Mouse (Mus musculus): ENCODE results near the gene Wsb2. TPM values are rescaled to one million over a fixed set of nuclear protein-coding genes. Genes with fewer than 3 reads are reported as not detected.

Wsb2 gene
- total and polyA plus RNA-seq, 2 experiments from 2014 or later, result 321 to 421 TPM

DNA sequence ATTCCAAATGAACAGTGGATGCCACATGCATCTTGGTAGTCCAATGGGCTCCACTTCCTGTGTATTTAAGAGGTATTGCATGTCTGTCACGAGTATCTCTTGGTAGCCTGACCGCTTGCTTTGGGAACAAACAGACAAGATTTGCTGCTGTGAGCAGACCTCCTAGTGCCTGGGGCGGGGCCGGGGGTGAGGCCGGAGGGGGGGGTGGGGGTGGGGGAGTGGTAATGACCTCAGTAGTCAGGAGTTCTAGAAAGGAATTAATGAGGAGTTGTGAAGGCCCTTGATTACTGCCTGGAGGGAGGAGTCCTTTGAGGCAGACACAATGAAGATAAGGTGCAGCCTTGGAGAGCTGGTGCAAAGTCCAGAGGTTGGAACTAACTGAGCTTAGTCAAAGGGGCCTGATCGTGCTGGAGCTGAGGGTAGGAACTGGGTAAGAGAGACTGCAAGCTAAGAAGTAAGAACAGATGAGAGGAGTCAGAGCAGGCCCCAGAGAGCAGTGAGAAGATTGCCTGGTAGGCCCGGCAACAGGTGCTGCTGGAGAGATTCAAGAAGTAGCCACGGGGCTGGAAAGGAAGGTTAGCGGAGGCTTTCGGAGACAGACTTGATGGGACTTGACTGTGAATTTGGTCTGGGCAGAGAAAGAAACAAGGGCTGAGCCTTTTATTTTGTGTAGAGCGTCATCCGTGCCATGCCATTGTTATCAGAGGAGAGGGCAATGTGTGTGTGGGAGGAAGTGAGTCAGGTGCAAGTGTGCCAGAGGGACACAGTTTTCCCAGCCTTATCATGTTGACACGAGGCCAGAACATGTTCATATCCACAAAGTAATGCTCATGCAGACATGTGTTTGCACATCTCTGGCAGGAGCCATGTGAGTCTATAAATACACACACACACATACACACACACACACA, 3.8 kb downstream of the Wsb2 start:
- H3K36me3 ChIP-seq (ENCODE audit: insufficient read depth, low read length), result peaks cover 8% of the 10 kb centered on the region
- no peaks in the 10 kb centered on the region for H3K27me3 ChIP-seq (ENCODE audit: insufficient read depth, low read length)
- no peaks in the 10 kb centered on the region for H3K9me3 ChIP-seq (ENCODE audit: low read length)
- H3K4me3 ChIP-seq (ENCODE audit: low read length), result no peak overlapping the region
- 43% methylated on average over 13 of the region's 13 CpGs for WGBS
- no peak for TF ChIP-seq CTCF (IDR thresholded peaks at IDR 0.05; ENCODE audit: low read depth)
- H3K4me2 ChIP-seq (ENCODE audit: low read depth, low read length), result no peak overlapping the region
- H3K4me1 ChIP-seq (ENCODE audit: insufficient read depth, low read length), result peaks cover 16% of the 10 kb centered on the region; the same call in 1 of the 2 replicates
- DNase-seq (ENCODE audit: low spot score), result no peak
- no peak for ATAC-seq
- no peak overlapping the region for H3K9ac ChIP-seq (replicated peaks; ENCODE audit: low read length)
- H3K27ac ChIP-seq, result no peak overlapping the region; the same call in 1 of the 2 replicates

DNA sequence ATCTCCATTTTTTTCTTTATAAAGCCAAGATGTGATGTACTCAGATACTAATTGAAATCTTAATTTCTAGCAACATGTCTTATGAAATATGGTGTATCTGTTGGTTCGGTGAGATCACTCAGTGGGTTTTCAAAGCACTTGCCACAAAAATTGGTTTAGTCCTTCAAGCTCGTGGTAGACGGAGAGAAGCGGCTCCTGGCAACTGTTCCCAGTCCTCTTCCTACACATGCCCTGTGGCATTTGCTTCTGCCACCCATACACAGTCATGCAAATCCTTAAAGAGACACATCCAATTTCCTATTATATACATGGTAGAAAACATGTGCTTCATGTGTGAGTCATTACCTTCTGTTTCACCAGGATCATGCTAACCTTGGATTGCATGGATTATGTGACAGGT, 4.5 kb downstream of the Wsb2 start:
- H3K9me3 ChIP-seq (ENCODE audit: low read length), result no peaks in the 10 kb centered on the region
- H3K4me1 ChIP-seq (ENCODE audit: insufficient read depth, low read length), result peaks cover 16% of the 10 kb centered on the region; the same call in 1 of the 2 replicates
- H3K9ac ChIP-seq (replicated peaks; ENCODE audit: low read length), result no peak overlapping the region
- no peak overlapping the region for H3K27ac ChIP-seq
- TF ChIP-seq CTCF (IDR thresholded peaks at IDR 0.05; ENCODE audit: low read depth), result no peak
- no peak for DNase-seq (ENCODE audit: low spot score)
- H3K27me3 ChIP-seq (ENCODE audit: insufficient read depth, low read length), result no peaks in the 10 kb centered on the region
- H3K4me2 ChIP-seq (ENCODE audit: low read depth, low read length), result no peak overlapping the region
- H3K4me3 ChIP-seq (ENCODE audit: low read length), result no peak overlapping the region
- peaks cover 13% of the 10 kb centered on the region for H3K36me3 ChIP-seq (ENCODE audit: insufficient read depth, low read length)
- no peak for ATAC-seq
- 62% methylated on average over 4 of the region's 4 CpGs for WGBS

DNA sequence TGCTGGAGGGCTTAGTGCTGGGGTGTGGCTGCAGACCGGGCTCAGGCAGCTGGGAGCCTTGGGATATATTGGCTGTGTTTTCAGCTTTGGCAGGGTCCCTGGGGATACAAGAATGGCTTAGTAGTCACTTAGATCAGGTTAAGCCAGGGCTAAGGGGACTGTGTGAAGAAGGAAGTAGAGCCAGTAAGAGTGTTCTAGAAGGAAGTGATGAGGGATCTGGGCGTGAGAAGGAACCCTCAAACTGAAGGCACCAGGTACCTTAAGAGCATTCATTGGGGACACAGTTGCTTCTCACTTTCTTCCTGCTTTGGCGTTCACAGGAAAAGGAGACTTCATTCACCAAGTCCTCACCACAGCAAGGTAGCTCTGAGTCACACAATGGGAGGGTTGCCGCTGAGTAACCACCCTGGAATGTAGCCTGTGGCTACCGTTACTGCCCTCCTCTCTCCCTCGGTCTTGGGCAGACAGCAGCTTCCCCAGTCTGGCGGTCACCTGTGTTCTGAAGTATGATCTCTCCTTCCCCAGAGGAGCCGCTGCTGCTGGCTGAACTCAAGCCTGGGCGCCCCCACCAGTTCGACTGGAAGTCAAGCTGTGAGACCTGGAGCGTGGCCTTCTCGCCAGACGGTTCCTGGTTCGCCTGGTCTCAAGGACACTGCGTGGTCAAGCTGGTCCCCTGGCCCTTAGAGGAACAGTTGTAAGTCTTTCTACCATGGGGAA, 6.1 kb downstream of the Wsb2 start:
- no peaks in the 10 kb centered on the region for H3K27me3 ChIP-seq (ENCODE audit: insufficient read depth, low read length)
- H3K4me2 ChIP-seq (ENCODE audit: low read depth, low read length), result no peak overlapping the region
- H3K36me3 ChIP-seq (ENCODE audit: insufficient read depth, low read length), result peaks cover 18% of the 10 kb centered on the region
- H3K27ac ChIP-seq, result peak overlapping the region; percentile 20; the same call in 1 of the 2 replicates
- no peak for TF ChIP-seq CTCF (IDR thresholded peaks at IDR 0.05; ENCODE audit: low read depth)
- WGBS, result 48% methylated on average over 15 of the region's 15 CpGs
- DNase-seq (ENCODE audit: low spot score) (no peak), ATAC-seq (no peak)
- H3K4me3 ChIP-seq (ENCODE audit: low read length), result no peak overlapping the region
- no peaks in the 10 kb centered on the region for H3K9me3 ChIP-seq (ENCODE audit: low read length)
- H3K9ac ChIP-seq (replicated peaks; ENCODE audit: low read length), result no peak overlapping the region
- peaks cover 16% of the 10 kb centered on the region; the same call in 1 of the 2 replicates for H3K4me1 ChIP-seq (ENCODE audit: insufficient read depth, low read length)

DNA sequence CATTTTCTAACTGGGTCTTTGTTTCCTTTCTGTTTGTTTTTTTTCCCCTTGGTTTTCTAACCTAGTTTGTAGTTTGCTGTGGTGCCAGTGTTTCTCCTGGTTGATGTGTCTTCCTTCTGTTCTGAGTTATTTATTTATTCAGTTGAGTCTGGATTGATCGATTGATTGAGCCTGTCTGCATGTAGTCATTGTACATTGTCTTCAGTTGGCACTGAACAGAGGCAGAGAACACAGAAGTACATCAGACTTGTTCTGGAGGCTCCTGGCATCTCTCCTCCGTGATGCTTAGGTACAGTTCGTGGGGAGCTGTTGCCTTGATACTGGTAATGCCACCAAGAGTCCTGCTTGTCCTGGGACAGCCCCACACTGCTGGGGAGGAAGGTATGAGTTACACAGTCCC, 7.7 kb downstream of the Wsb2 start:
- Histone ChIP-seq H3K36me3 (ENCODE audit: insufficient read depth, low read length) (peaks cover 26% of the 10 kb centered on the region), H3K27ac (no peak overlapping the region), H3K27me3 (ENCODE audit: insufficient read depth, low read length) (no peaks in the 10 kb centered on the region), H3K4me1 (ENCODE audit: insufficient read depth, low read length) (peaks cover 9% of the 10 kb centered on the region; the same call in 1 of the 2 replicates), H3K4me3 (ENCODE audit: low read length) (no peak overlapping the region), H3K9ac (replicated peaks; ENCODE audit: low read length) (no peak overlapping the region), H3K4me2 (ENCODE audit: low read depth, low read length) (no peak overlapping the region), H3K9me3 (ENCODE audit: low read length) (no peaks in the 10 kb centered on the region)
- TF ChIP-seq CTCF (IDR thresholded peaks at IDR 0.05; ENCODE audit: low read depth), result no peak
- 67% methylated on average over 3 of the region's 3 CpGs for WGBS
- DNase-seq (ENCODE audit: low spot score), result no peak
- no peak for ATAC-seq

DNA sequence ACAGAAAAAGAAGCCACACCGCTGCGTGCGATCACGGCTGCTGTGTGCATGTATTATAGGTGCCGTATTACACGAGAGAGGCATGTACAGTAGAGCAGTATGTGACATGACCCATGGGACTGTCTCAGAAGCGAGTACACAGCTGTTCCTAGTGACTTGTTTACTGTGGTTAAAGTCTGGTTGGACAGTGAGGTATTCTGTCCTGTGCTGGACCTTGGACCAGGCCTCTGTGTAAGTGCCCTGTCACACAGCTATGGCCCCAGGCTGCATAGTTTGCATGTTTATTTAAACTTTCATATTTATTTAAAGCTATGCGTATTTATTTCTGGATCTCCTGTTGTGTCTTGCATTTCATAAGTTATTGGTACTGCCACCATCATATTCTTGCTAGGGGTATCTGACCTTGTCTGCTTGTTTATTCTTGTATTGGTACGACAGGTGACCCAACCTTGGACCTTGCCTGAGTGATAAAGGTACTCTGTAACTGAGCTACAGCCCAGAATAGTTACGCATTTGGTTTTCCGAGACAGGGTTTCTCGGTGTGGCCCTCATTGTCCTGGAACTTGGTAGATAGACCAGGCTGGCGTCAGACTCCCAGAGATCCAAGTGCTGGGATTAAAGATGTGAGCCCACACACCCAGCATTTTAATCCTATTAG, 8.9 kb downstream of the Wsb2 start:
- ATAC-seq, result no peak
- H3K9ac ChIP-seq (replicated peaks; ENCODE audit: low read length), result no peak overlapping the region
- TF ChIP-seq CTCF (IDR thresholded peaks at IDR 0.05; ENCODE audit: low read depth), result no peak
- WGBS, result 92% methylated on average over 13 of the region's 13 CpGs
- H3K27me3 ChIP-seq (ENCODE audit: insufficient read depth, low read length), result no peaks in the 10 kb centered on the region
- no peaks in the 10 kb centered on the region for H3K9me3 ChIP-seq (ENCODE audit: low read length)
- H3K4me1 ChIP-seq (ENCODE audit: insufficient read depth, low read length), result peaks cover 1% of the 10 kb centered on the region; the same call in 1 of the 2 replicates
- no peak overlapping the region for H3K27ac ChIP-seq
- peaks cover 37% of the 10 kb centered on the region for H3K36me3 ChIP-seq (ENCODE audit: insufficient read depth, low read length)
- no peak overlapping the region for H3K4me2 ChIP-seq (ENCODE audit: low read depth, low read length)
- no peak overlapping the region for H3K4me3 ChIP-seq (ENCODE audit: low read length)
- no peak for DNase-seq (ENCODE audit: low spot score)

DNA sequence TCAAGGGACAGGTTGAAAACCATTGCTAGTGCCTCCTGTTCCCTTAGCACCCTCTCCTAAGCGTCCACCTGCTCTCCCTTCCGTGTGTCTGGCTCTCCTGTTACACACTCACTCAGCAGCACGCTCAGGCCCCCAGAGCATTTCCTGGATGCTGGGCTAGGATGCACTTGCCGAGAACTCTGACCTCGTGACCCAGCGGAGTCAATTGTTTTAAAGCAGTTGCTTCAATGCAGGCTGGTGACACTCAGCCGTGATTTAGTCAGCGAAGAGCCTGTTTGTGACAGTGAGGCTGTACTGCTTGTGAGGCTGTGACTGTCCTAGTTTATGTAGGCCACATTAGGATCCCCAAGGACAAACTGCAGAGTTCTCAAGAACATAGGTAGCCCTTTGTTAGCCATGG, 10.1 kb downstream of the Wsb2 start:
- no peaks in the 10 kb centered on the region for H3K9me3 ChIP-seq (ENCODE audit: low read length)
- DNase-seq (ENCODE audit: low spot score), result no peak

More for the DNA sequence above, 10.1 kb downstream of the Wsb2 start:
- H3K4me2 ChIP-seq (ENCODE audit: low read depth, low read length), result no peak overlapping the region
- no peaks in the 10 kb centered on the region for H3K27me3 ChIP-seq (ENCODE audit: insufficient read depth, low read length)
- no peaks in the 10 kb centered on the region for H3K4me1 ChIP-seq (ENCODE audit: insufficient read depth, low read length)
- H3K36me3 ChIP-seq (ENCODE audit: insufficient read depth, low read length), result peaks cover 49% of the 10 kb centered on the region
- TF ChIP-seq CTCF (IDR thresholded peaks at IDR 0.05; ENCODE audit: low read depth), result no peak
- WGBS, result 50% methylated on average over 8 of the region's 8 CpGs
- H3K4me3 ChIP-seq (ENCODE audit: low read length), result no peak overlapping the region
- no peak overlapping the region for H3K9ac ChIP-seq (replicated peaks; ENCODE audit: low read length)
- ATAC-seq, result no peak
- H3K27ac ChIP-seq, result no peak overlapping the region
